Mouse (Mus musculus) common myeloid progenitor, adult 5-6 weeks (primary cell): ENCODE measurements at regions not wholly inside any gene's neighbourhood (a gene's known extent, or its start where the extent isn't known, plus 50 kb on each side); places are given as distances from the start of the nearest gene placed in this dataset.

Source experiments
- ATAC-seq: replicated peaks from 2 replicates; pipeline ENCODE4 v1.8.0; 2016; ENCODE audit warnings: low read depth, mild to moderate bottlenecking, moderate TSS enrichment, inconsistent platforms; ENCODE audit not compliant: poor library complexity, severe bottlenecking

- ATAC-seq: no peak
Observed at GRCm38 (mm10) chr2:114938416-114939147, 283.8 kb upstream of the Dph6 start.

DNA sequence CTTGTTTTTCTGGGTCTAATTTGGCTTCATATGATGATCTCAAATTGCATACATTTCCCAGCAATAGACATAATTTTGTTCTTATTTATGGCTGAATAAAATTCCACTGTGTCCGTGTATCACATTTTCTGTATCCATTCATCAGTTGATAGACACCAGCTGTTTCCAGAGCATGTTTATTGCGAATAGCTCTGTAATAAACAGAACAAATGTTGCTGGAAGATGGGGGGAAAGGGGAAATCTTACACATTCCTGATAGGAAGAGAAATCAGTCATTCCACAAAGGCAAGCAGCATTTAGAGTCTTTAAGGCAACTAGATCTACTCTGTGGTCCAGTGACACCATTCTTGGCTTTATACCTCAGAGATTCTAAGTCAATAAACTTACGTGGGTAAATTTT, 311.3 kb upstream of the Dph6 start:
- no peak for ATAC-seq

DNA sequence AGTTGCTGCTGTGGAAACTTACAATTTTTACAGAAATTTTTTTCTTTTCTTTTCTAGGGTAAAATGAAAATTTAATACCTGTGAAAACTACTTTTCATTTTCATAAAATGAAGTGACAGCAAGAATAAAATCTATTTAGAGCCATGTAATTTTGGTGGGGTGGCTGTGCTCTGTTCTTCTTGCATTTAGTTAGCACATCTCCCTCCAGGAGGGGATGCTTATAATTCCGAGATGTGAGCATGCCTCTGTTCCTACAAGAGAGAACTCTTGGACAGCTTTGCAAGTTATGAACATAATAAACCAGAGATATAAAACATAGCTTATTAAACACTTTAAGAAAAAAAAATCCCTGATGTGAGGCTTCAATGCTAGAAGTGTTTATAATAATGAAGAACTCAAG, 313.9 kb upstream of the Dph6 start:
- no peak for ATAC-seq

- no peak for ATAC-seq
Observed at GRCm38 (mm10) chr2:114993419-114993818, 338.7 kb upstream of the Dph6 start.

GRCm38 (mm10) chr2:114993882-114994281, 339.1 kb upstream of the Dph6 start:
- ATAC-seq: no peak

DNA sequence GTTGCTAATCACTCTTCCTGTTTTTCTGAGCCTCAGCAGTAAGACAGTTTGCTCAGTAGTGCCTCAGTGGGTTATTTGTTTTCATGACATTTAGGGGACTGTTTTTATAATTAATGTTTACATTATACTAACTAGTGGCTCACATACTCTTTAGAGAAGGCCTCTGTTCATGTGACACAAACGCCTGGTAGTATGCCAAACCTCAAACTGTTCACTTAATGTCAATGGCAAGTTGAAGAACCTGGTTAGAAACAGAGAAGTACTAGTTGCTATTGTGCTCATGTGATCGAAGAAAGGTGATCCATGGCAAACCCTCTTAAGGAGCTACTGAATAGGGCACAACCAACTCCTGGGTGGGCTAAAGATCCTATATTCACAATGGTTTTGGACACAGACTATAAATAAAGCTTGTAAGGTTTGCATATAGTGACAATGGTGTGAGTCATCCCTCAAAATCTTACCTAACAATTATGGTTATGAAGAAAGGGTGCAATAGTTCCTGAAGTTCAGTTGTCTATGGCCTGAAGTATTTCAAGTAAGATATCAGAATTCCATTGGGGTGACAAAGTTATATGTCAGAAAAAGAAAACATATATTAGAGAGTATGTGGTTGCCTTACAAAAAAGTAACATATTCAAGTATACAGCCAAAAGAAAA, 340.1 kb upstream of the Dph6 start:
- ATAC-seq: no peak

- no peak for ATAC-seq
Observed at GRCm38 (mm10) chr2:115013916-115014315, 359.2 kb upstream of the Dph6 start.

DNA sequence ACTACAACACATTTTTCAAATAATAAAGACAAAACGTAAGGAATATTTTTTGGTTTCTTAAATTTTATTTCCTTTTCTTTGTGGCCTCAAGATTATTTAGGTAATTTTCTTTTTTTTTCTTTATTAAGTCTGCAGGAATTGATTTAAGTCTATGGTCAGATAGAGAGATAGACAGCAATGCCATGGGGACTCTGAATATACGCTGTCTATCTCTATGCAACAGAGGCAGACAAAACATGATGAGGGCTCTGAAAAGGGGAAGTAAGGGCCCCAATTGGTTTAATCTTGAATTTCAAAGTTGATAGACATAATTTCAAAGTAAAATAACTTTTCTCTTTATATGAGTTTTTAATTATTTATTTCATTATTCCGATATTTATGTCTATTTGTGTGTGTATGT, 372.0 kb upstream of the Dph6 start:
- no peak for ATAC-seq

- no peak for ATAC-seq
Observed at GRCm38 (mm10) chr2:115031134-115031533, 376.4 kb upstream of the Dph6 start.

DNA sequence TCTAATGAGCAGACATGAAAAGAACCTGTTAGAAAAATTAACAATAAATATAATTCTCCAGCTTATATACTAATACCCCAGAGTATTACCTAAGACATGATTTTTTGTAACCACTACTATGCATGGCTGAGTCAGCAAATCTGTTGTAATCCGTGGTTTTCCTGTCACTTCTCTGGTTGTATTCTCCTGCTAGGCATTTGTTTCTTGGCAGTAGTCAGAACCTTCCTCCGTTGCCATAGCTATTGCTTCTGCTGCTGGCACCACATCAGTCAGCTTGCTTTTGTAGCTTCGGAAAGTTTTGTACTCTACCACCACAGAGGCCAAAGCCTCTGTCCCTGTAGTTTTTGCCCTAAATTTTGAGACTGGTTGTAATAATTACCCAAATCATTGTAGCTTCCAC, 381.4 kb upstream of the Dph6 start:
- ATAC-seq: no peak

GRCm38 (mm10) chr2:115042299-115042785, 387.6 kb upstream of the Dph6 start:
- ATAC-seq: no peak

DNA sequence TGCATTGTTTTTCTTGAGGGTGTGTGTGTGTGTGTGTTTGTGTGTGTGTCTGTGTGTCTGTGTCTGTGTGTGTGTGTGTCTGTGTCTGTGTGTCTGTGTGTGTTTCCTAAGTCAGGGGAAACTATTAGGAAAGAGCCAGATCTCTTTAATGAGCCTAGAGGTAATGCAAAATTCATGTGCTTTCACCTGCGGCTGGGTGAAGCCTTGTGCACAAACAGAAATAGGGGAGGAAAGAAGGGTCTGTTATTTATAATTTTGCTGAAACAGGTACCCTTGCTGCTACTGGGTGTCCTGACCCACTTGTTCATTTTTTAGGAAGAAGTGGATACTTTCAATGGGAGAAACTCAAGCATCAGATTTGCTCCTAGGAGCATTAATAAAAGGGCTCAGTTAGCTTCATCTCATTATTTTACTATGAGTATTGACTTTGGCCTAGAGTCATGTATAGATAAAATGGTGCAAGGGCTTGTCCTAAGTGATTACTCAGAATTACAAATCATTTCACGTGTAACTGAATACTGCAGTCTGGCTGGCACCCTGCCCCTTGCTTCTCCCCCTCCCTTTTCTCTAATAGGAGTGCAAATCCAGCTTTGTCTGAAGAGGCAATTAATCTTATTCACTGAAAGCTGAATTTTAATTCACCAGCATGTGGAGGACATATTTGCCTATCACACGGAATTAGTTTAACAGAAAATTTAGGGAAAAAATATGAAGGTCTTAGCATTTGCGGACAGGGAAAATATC, 401.7 kb upstream of the Dph6 start:
- no peak for ATAC-seq

- no peak for ATAC-seq
Observed at GRCm38 (mm10) chr2:115057200-115057599, 402.4 kb upstream of the Dph6 start.

DNA sequence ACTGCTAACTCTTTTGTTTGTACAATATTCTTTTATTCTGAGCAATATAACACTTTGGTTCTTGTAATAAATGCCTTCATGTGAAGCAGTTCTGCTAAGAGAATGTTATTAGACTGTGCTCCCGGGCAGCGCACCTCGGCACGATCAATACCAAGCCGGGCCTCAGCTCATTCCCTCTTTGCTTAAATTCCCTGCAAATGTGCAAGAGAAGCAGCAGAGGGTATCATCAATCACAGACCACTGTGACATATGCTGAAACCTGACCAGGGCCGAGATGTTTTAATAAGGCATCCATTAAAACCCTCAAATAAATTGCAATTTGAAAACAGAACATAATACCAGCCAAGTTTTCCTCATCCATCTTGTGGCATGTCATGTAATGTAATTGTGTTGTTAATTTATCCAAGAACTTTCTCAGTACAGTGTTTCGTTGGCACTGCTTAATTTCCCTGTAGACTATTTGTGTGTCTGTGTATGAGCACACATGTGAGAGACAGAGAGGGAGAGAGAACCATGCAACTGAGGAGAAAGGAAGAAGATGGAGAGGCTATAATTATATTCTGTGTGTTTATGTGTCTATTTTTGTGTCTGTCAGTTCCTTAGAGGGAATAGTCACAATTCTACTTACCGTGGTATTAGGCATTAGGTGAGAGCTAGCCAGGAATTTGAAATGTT, 412.9 kb upstream of the Dph6 start:
- no peak for ATAC-seq

DNA sequence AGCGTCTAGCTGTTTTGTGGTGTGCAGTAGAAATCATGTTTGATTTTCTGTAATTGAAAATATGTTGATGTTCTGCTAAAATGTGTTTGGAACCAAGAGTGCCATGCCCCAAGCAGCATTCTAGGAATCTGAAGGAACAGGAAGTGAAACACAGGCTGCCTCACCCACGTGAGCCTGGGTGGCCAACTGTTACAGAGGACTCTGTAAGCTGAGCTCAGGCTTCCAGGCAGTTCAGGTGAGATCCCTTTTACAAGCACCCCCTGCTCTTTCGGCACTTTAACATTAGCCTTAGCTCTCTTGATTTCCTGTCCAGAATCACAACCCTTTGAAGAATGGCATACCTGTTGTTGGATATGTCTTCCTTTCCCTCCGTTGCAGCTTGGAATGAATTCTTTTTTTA, 414.9 kb upstream of the Dph6 start:
- no peak for ATAC-seq

DNA sequence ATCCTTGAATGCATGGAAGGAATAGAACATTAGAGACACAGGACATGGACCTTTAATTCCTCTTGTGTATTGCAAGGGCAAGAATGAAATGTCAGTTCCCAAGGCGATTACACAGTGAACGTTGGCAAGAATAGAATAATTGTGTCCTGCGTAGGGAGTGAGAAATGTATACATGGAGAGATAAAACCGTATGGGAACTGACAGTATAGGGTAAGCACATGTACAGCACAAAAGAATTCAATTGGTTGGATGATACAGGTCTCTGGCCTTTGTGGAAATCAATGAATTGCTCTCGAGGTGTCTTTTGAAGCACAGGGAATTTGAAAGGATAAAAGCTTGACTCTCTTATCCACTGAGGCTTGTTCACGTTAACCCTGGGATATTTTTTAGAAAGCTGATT, 415.4 kb upstream of the Dph6 start:
- ATAC-seq: no peak

GRCm38 (mm10) chr2:115070666-115071065, 415.9 kb upstream of the Dph6 start:
- no peak for ATAC-seq

DNA sequence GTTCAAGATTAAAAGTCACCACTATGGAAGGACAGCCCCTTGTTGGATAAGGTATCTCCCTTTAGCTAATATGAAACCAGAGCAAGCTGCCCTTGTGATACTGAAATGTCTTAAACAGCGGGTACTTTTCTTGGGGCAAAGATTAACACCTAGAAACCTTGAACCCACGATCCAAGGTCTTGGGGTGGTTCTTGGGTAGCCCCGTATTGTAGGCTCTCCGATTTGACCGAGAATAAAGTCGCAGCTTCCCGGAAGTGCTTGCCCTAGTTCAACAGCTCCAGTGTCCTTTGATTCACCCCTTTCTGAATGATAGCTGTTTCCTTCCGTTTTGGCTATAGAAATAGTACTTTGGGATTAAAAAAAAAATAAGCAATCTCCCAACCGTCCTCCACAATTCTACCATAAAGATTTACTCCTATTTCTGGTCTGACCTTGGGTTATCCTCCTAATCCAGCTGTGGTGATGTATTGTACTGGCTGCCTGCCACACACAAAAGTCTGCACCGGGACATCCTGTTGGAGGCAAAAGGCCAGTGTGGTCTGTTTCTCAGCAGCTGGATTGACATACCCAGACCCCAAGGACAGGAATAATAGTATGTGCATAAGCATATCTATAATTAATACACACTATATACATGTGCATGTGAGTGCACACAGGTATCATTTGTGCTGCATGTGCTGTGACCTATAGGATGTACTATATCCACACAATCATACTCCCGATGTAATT, 427.0 kb upstream of the Dph6 start:
- no peak for ATAC-seq

GRCm38 (mm10) chr2:115082292-115082809, 427.6 kb upstream of the Dph6 start:
- no peak for ATAC-seq
